In the genomic region with DNA sequence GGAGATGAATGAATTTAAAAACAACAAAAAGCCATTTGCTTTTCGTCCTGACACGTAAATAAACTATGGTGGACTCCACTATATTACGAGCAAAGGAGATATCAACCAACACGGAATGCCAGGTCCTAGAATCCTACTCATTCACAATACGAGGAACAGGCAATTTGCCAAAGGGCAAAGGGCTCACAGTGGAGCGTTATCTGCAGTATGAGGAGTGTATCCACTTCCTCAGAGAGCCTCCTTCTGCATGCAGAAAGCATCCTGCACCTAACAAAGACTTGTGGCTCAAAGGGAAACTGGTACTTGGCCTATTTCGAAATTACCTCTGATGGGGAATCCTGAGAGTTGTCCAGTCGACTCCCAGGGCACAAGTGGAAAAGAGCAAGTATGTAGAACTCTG, we compare ENCODE assay signal across 17 mouse cellular contexts.
DNase-seq lines count a peak whose midpoint lies in the region; ATAC-seq and TF ChIP-seq lines count a peak whose summit lies in the region.
"Had no signal": no experiment of that assay in that cellular context is flagged by ENCODE, and none has a peak within 500 bp of the region (broad histone marks: within the 10 kb centered on the region; RNA-seq: fewer than 3 reads in every experiment).

No protein-coding gene starts in this region.

- no peak overlapping the region for H3K27ac ChIP-seq in heart, embryonic 15.5 days
- no peak overlapping the region for H3K27ac ChIP-seq in hindbrain, embryonic 16.5 days (ENCODE audit: low read depth, low read length)
- no peak overlapping the region for H3K27ac ChIP-seq in forebrain, postnatal 0 days (ENCODE audit: low read depth, low read length)
- H3K27ac ChIP-seq: embryonic facial prominence, embryonic 13.5 days; forebrain, embryonic 15.5 days; heart, adult 2 months; midbrain, embryonic 10.5 days; stomach, embryonic 15.5 days had no signal

- no peak overlapping the region for H3K4me3 ChIP-seq in heart, embryonic 15.5 days
- H3K4me3 ChIP-seq in hindbrain, embryonic 16.5 days (ENCODE audit: low read length) = no peak overlapping the region
- no peak overlapping the region for H3K4me3 ChIP-seq in forebrain, postnatal 0 days (ENCODE audit: low read depth, low read length)
- H3K4me3 ChIP-seq: embryonic facial prominence, embryonic 13.5 days; forebrain, embryonic 15.5 days; heart, adult 2 months; midbrain, embryonic 10.5 days; stomach, embryonic 15.5 days had no signal

- no peaks in the 10 kb centered on the region for H3K36me3 ChIP-seq in heart, embryonic 15.5 days
- no peaks in the 10 kb centered on the region for H3K36me3 ChIP-seq in hindbrain, embryonic 16.5 days (ENCODE audit: control insufficient read depth, insufficient read depth, low read length)
- no peaks in the 10 kb centered on the region for H3K36me3 ChIP-seq in forebrain, postnatal 0 days (ENCODE audit: insufficient read depth)
- H3K36me3 ChIP-seq: embryonic facial prominence, embryonic 13.5 days; forebrain, embryonic 15.5 days; midbrain, embryonic 10.5 days; stomach, embryonic 15.5 days had no signal

- no peak overlapping the region for H3K4me2 ChIP-seq in heart, embryonic 15.5 days
- H3K4me2 ChIP-seq in hindbrain, embryonic 16.5 days (ENCODE audit: low read length) = no peak overlapping the region
- no peak overlapping the region for H3K4me2 ChIP-seq in forebrain, postnatal 0 days (ENCODE audit: low read depth)
- H3K4me2 ChIP-seq: embryonic facial prominence, embryonic 13.5 days; forebrain, embryonic 15.5 days; stomach, embryonic 15.5 days had no signal

- DNase-seq in adrenal gland, adult 8-10 months = peak; percentile 13
- no peak for DNase-seq in adrenal gland, postnatal 4 days (ENCODE audit: low spot score in 2 of 2)
- peak; percentile 88 for DNase-seq in 416B (ENCODE audit: low read depth)
- DNase-seq in kidney, postnatal 4 days = peak; percentile 53 to 60
- no peak for DNase-seq in forebrain, postnatal 0 days
- no peak for DNase-seq in Muller cell, postnatal 12 days (ENCODE audit: inconsistent ontology term)
- DNase-seq: cerebellum, adult 8-10 months; liver; right cerebral cortex, postnatal 25 days had no signal

- H3K4me1 ChIP-seq in heart, embryonic 15.5 days (replicated peaks) = peaks cover 41% of the 10 kb centered on the region
- H3K4me1 ChIP-seq in hindbrain, embryonic 16.5 days (ENCODE audit: control insufficient read depth, insufficient read depth, low read depth, low read length) = peaks cover 6% of the 10 kb centered on the region
- no peaks in the 10 kb centered on the region for H3K4me1 ChIP-seq in forebrain, postnatal 0 days (ENCODE audit: insufficient read depth)

- H3K9ac ChIP-seq in heart, embryonic 15.5 days = no peak overlapping the region
- no peak overlapping the region for H3K9ac ChIP-seq in hindbrain, embryonic 16.5 days (ENCODE audit: low read depth, low read length)
- H3K9ac ChIP-seq in forebrain, postnatal 0 days = no peak overlapping the region
- H3K9ac ChIP-seq: embryonic facial prominence, embryonic 13.5 days; forebrain, embryonic 15.5 days; stomach, embryonic 15.5 days had no signal

- no peaks in the 10 kb centered on the region for H3K27me3 ChIP-seq in heart, embryonic 15.5 days
- no peaks in the 10 kb centered on the region for H3K27me3 ChIP-seq in hindbrain, embryonic 16.5 days (replicated peaks; ENCODE audit: control insufficient read depth, insufficient read depth, low read length)
- H3K27me3 ChIP-seq in forebrain, postnatal 0 days (ENCODE audit: insufficient read depth, low read length) = no peaks in the 10 kb centered on the region
- H3K27me3 ChIP-seq: forebrain, embryonic 15.5 days; stomach, embryonic 15.5 days had no signal

- H3K9me3 ChIP-seq in heart, embryonic 15.5 days (replicated peaks) = no peaks in the 10 kb centered on the region
- H3K9me3 ChIP-seq in hindbrain, embryonic 16.5 days (ENCODE audit: control insufficient read depth, low read length) = no peaks in the 10 kb centered on the region
- no peaks in the 10 kb centered on the region for H3K9me3 ChIP-seq in forebrain, postnatal 0 days (ENCODE audit: low read length)
- H3K9me3 ChIP-seq: embryonic facial prominence, embryonic 13.5 days; forebrain, embryonic 15.5 days; midbrain, embryonic 10.5 days; stomach, embryonic 15.5 days had no signal

- no peak for TF ChIP-seq CTCF in forebrain, postnatal 0 days (IDR thresholded peaks at IDR 0.05; ENCODE audit: low read depth)

- WGBS in heart, embryonic 15.5 days = 20% methylated on average over 8 of the region's 8 CpGs
- 60% methylated on average over 8 of the region's 8 CpGs for WGBS in hindbrain, embryonic 16.5 days
- 57% methylated on average over 8 of the region's 8 CpGs for WGBS in forebrain, postnatal 0 days

- ATAC-seq in heart, embryonic 15.5 days (replicated peaks; ENCODE audit: insufficient number of reproducible peaks, insufficient read depth, low FRiP score, low read depth) = 0 out of 2 replicates have a peak, but pooled peaks have one; percentile 32
- no peak for ATAC-seq in hindbrain, embryonic 16.5 days
- ATAC-seq in forebrain, postnatal 0 days = no peak
- ATAC-seq: forebrain, embryonic 15.5 days; inflammation-experienced regulatory T-cells, adult 6 months had no signal

Comparison
In these comparisons a context has a peak if more than half of its experiments do, and no peak if none do; other contexts are left out.
1. DNase-seq: peak in adrenal gland, adult 8-10 months (single experiment), 416B (single experiment) and kidney, postnatal 4 days (2 of 2); none in adrenal gland, postnatal 4 days (0 of 2), forebrain, postnatal 0 days (single experiment) and Muller cell, postnatal 12 days (single experiment).